Mouse (Mus musculus) kidney, postnatal 0 days (tissue): ENCODE measurements around the gene Tmsb10. TPM values are rescaled to one million over a fixed set of nuclear protein-coding genes. Genes with fewer than 3 reads are reported as not detected.

Source experiments
- ATAC-seq: fragments of 200-750 bp; cut with Nextera tagmentation; replicated peaks from 2 replicates; pipeline ENCODE4 v1.8.0; 2017; ENCODE audit warnings: low read depth, moderate number of reproducible peaks, moderate TSS enrichment, moderate library complexity; ENCODE audit not compliant: low FRiP score
- DNase-seq: peaks from one replicate; pipeline ENCODE4 v3.0.0-alpha.2; 2016; ENCODE audit warnings: low spot score
- H3K27ac ChIP-seq: fragments of 300-500 bp; sonication (generic); 2 replicates; pipeline ENCODE4 v1.5.1; 2014; ENCODE audit warnings: mild to moderate bottlenecking
- H3K27me3 ChIP-seq: fragments of 300-500 bp; sonication (generic); 2 replicates; pipeline ENCODE4 v1.6.1; 2014; ENCODE audit warnings: low read length, mixed read lengths; ENCODE audit not compliant: insufficient read depth
- H3K36me3 ChIP-seq: fragments of 300-500 bp; sonication (generic); 2 replicates; pipeline ENCODE4 v1.6.1; 2014; ENCODE audit warnings: low read length, mixed read lengths; ENCODE audit not compliant: insufficient read depth
- H3K4me1 ChIP-seq: fragments of 300-500 bp; sonication (generic); replicated peaks from 2 replicates; pipeline ENCODE4 v1.6.1; 2014; ENCODE audit warnings: antibody characterized with exemption, low read length, mixed read lengths; ENCODE audit not compliant: insufficient read depth
- H3K4me2 ChIP-seq: fragments of 300-500 bp; sonication (generic); 2 replicates; pipeline ENCODE4 v1.6.1; 2014; ENCODE audit warnings: mild to moderate bottlenecking, low read length, moderate library complexity, mixed read lengths
- H3K4me3 ChIP-seq: fragments of 300-500 bp; sonication (generic); replicated peaks from 2 replicates; pipeline ENCODE4 v1.5.1; 2014; ENCODE audit warnings: low read depth, low read length
- H3K9ac ChIP-seq: fragments of 300-500 bp; sonication (generic); 2 replicates; pipeline ENCODE4 v1.6.1; 2014; ENCODE audit warnings: low read depth, low read length
- H3K9me3 ChIP-seq: fragments of 300-500 bp; sonication (generic); replicated peaks from 2 replicates; pipeline ENCODE4 v1.6.1; 2016; ENCODE audit warnings: low read length, inconsistent platforms, mixed read lengths
- CTCF ChIP-seq: IDR thresholded peaks from 2 replicates; pipeline ENCODE4 v1.5.1; 2016; ENCODE audit warnings: antibody characterized with exemption, low read depth, mild to moderate bottlenecking, moderate library complexity
- WGBS: fragments of 180-500 bp; shearing (Covaris S2); extraction: QIAGEN DNeasy Blood & Tissue Kit; methylation state at CpG from one replicate; pipeline ENCODE4 v1.1.7; 2014; 5-methylcytosine and 5-hydroxymethylcytosine counted together
- polyA plus RNA-seq: library from polyadenylated mRNA; unstranded; fragments of >200 nt; fragmentation: Nextera tagmentation; extraction: Ambion mirVana; gene quantifications from 2 replicates; pipeline ENCODE4 v1.2.1, GENCODE M21; 2015

Gene Tmsb10
- polyA plus RNA-seq, result 2,182 and 2,224 TPM in 2 replicates

DNA sequence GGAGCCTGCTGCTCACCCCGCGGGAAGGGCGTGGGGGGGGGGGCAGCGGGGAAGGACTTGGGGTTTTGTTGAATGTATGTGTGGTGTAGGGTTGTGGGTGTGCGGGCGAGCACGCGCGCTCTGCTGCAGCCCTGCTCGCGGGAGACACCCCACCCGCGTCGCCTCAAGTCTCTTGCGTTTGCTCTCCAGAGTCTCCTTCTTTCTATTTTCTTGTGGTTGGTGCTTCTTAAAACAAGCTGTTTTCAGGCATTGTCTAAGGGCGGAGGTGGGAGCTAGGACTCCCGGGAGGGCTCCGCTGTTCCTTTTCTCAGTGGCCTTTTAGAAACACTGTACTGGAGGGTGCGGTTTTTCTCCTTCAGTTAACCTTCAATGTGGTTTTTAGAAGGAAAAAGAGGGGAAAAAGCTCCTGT is at the start of gene Tmsb10:
Tmsb10 (minus strand) TSS at position 87 of the 410 bp plus-strand sequence.
- peak within 1 kb of the TSS; percentile 85 for H3K4me2 ChIP-seq
- 0 out of 2 replicates have a peak, but pooled peaks cover 8% of the 10 kb centered on the region for H3K4me1 ChIP-seq
- peak within 1 kb of the TSS; percentile 82 for H3K9ac ChIP-seq
- WGBS, result 0% methylated on average over 19 of the region's 19 CpGs
- no peaks in the 10 kb centered on the region for H3K27me3 ChIP-seq
- H3K9me3 ChIP-seq, result no peaks in the 10 kb centered on the region
- no peak for TF ChIP-seq CTCF
- H3K27ac ChIP-seq, result peak within 1 kb of the TSS; percentile 81
- no peaks in the 10 kb centered on the region for H3K36me3 ChIP-seq
- ATAC-seq, result no peak; the same call in 1 of the 2 replicates
- peak within 1 kb of the TSS; percentile 84 for H3K4me3 ChIP-seq
- DNase-seq, result peak; percentile 64

DNA sequence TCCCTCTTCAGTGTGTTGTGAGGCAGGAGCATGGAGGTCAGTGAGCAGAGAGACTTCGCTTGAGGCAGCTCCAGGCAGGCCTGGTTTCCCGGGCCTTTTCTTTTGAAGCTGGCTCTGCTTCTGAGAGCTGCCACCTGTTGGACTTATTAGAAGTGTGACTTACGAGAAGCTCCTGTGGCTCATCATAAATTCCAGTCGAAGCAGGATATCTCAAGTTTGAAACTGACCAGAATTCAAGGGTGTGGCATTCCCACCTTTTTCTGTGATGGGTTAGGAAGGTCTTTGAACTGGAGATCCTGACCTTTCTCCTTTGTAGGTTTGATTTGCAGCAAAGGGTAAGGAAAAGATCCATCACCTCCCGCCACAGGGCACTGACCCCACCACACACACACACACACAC is 45.1 kb upstream of the Tmsb10 start:
- WGBS, result 38% methylated on average over 5 of the region's 5 CpGs
- ATAC-seq (no peak), DNase-seq (no peak)
- Histone ChIP-seq H3K4me2 (no peak overlapping the region), H3K9me3 (no peaks in the 10 kb centered on the region), H3K27me3 (no peaks in the 10 kb centered on the region), H3K9ac (no peak overlapping the region), H3K4me3 (no peak overlapping the region), H3K36me3 (no peaks in the 10 kb centered on the region), H3K4me1 (no peaks in the 10 kb centered on the region), H3K27ac (no peak overlapping the region)
- no peak for TF ChIP-seq CTCF

DNA sequence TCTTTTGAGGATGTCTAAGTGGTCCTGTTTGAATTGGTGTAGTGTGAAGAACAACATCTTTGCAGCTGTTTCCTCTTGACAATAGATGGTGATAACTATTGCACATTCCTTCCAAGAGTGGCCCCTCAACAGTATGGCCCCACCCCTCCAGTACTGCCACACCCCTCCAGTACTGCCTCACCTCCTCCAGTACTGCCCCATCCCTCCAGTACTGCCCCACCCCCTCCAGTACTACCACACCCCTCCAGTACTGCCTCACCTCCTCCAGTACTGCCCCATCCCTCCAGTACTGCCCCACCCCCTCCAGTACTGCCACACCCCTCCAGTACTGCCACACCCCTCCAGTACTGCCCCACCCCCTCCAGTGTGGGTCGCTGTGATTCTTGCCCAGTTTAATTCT is 43.8 kb upstream of the Tmsb10 start:
- no peaks in the 10 kb centered on the region for H3K27me3 ChIP-seq
- no peak for ATAC-seq
- WGBS, result 46% methylated on average over 1 of the region's 1 CpGs
- no peak overlapping the region for H3K4me2 ChIP-seq
- no peaks in the 10 kb centered on the region for H3K9me3 ChIP-seq
- no peaks in the 10 kb centered on the region for H3K36me3 ChIP-seq
- no peak overlapping the region for H3K4me3 ChIP-seq
- no peak overlapping the region for H3K9ac ChIP-seq
- no peak for DNase-seq
- no peak overlapping the region for H3K27ac ChIP-seq
- no peaks in the 10 kb centered on the region for H3K4me1 ChIP-seq
- TF ChIP-seq CTCF, result no peak

DNA sequence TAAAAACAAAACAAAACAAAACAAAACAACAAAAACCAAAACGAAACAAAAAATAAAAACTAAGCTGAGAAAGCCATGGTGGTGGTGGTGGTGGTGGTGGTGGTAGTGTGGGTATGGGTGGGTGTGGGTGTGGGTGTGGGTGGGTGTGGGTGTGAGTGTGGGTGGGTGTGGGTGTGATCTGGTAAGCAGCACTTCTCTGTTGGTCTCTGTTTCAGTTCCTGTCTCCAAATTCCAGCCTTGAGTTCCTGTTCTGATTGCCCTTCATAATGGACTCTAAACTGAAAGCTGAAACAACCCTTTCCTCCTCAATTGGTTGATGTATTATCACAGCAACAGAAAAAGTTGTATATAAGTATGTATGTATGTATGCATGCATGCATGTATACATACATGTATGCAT is 40.3 kb upstream of the Tmsb10 start:
- no peaks in the 10 kb centered on the region for H3K4me1 ChIP-seq
- no peaks in the 10 kb centered on the region for H3K9me3 ChIP-seq
- no peak for TF ChIP-seq CTCF
- no peak for DNase-seq
- no peak overlapping the region for H3K9ac ChIP-seq
- ATAC-seq, result no peak
- no peak overlapping the region for H3K27ac ChIP-seq
- 100% methylated on average over 1 of the region's 1 CpGs for WGBS
- no peak overlapping the region for H3K4me3 ChIP-seq
- no peak overlapping the region for H3K4me2 ChIP-seq
- no peaks in the 10 kb centered on the region for H3K27me3 ChIP-seq
- no peaks in the 10 kb centered on the region for H3K36me3 ChIP-seq

DNA sequence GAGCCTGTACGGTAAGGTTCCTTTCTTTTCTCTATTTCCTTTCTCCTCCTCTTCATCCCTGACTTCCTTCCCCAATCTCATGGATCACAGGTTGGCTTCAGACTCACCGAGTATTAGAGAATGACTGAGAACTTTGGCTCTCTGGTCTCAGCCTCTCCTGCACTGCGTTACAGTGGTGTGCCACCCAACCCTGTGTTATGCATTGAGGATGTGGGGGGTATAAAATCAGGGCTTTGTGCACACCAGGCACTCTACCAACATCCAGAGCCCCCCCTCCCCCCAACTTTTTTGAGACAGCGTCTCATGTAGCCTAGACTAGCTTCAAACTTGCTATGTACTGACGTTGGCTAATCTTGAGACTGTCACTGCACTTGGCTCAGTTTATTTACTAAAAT is 35.1 kb upstream of the Tmsb10 start:
- Histone ChIP-seq H3K4me2 (no peak overlapping the region), H3K4me3 (no peak overlapping the region), H3K36me3 (no peaks in the 10 kb centered on the region), H3K9me3 (no peaks in the 10 kb centered on the region), H3K4me1 (no peaks in the 10 kb centered on the region), H3K27ac (no peak overlapping the region), H3K9ac (no peak overlapping the region), H3K27me3 (no peaks in the 10 kb centered on the region)
- no peak for ATAC-seq
- DNase-seq, result no peak
- WGBS, result 76% methylated on average over 5 of the region's 5 CpGs
- TF ChIP-seq CTCF, result no peak

DNA sequence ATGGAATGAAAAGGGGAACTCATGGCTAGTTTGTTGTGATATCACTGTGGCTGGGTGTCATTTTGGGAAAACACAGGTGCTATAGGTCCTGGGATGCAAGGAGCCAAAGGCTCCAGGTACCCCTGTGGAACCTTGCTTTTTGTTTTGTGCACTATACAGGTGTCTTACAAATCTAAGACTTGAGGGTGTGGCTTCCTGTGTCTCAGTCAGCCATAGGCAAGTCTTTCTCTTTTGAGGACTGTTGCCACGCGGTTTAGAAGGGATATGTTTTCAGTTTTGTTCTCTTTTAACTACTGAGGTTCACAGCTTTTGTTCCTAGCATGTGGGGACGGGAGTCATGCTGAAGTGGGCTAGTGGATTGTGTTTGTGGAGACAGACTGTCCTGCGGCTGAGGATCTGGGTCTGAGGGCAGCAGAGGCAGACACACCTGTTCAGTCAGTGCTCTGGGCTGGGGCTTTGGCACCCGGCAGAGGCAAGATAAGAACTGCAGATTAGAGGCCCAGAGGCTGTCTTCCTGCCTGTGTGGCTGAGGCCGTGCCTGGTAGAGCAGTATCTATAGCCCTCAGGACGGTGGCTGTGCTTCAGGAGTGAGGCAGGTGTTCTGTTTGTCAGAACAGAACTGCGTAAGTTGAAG is 34.6 kb upstream of the Tmsb10 start:
- Histone ChIP-seq H3K4me3 (no peak overlapping the region), H3K9ac (no peak overlapping the region), H3K36me3 (no peaks in the 10 kb centered on the region), H3K27me3 (no peaks in the 10 kb centered on the region), H3K9me3 (no peaks in the 10 kb centered on the region), H3K4me2 (no peak overlapping the region), H3K27ac (no peak overlapping the region), H3K4me1 (no peaks in the 10 kb centered on the region)
- no peak for TF ChIP-seq CTCF
- DNase-seq (no peak), ATAC-seq (no peak; the same call in 1 of the 2 replicates)
- WGBS, result 72% methylated on average over 8 of the region's 8 CpGs

DNA sequence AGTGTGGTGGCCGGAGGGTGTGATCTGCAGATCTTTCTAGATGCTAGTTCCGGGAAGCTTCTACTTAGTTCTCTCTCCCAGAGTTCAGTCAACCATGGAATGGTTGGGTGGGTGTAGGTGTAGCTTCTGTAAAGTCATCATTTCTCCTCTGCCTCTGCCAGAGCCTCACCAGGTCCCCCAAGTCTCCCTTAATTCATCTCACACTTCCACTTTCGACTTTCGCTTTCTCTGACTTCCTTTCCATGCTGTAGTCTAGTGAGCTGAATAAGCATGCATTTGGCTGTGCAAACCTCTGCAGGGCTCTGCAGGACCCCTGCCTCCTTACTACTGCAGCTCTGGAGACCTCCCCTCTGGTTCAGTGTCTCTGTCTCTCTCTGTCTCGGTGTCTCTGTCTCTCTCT is 31.7 kb upstream of the Tmsb10 start:
- TF ChIP-seq CTCF, result no peak
- Histone ChIP-seq H3K9ac (no peak overlapping the region), H3K4me1 (no peaks in the 10 kb centered on the region), H3K9me3 (no peaks in the 10 kb centered on the region), H3K4me2 (no peak overlapping the region), H3K27me3 (no peaks in the 10 kb centered on the region), H3K4me3 (no peak overlapping the region), H3K36me3 (no peaks in the 10 kb centered on the region), H3K27ac (no peak overlapping the region)
- no peak for ATAC-seq
- no peak for DNase-seq
- WGBS, result 74% methylated on average over 5 of the region's 5 CpGs
